Mouse (Mus musculus) E14TG2a.4 (cell line): ENCODE measurements around the gene Snx11.

Experiments
- CTCF ChIP-seq: conservative IDR thresholded peaks from 2 replicates; pipeline ENCODE4 v1.5.1; 2014; ENCODE audit warnings: low read length
- POU5F1 ChIP-seq: IDR thresholded peaks from 2 replicates; pipeline ENCODE4 v1.6.1; 2014; ENCODE audit warnings: low read length, borderline replicate concordance

DNA sequence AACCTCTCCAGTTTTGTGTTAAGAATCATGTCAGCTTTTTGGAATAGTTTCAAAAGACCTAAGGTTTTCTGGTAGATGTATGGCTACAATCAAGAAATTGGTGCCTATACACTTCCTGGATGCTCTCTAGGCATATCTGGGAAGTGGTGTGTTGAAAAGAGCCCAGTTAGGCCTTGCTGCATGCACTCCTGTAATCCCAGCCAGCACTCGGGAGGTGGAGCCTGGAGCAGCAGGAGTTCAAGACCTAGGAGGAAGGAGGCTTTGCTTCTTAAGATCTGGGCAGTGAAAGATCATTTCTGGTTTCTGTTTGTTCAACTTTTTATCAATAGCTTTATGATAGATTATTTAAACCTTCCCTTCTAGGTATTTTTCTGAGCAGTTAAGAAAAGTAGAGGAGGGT is 13.3 kb upstream of the Snx11 start:
- no peak for TF ChIP-seq CTCF
- TF ChIP-seq POU5F1: no peak
